Mouse (Mus musculus) G1E (cell line): Measurements from ENCODE around the gene Mecom.

Experiments used
- CTCF ChIP-seq: IDR thresholded peaks from 2 replicates; pipeline ENCODE4 v1.5.1; 2012; ENCODE audit warnings: low read depth, low read length, inconsistent platforms, mixed read lengths
- GATA1 ChIP-seq: IDR thresholded peaks from 2 replicates; pipeline ENCODE4 v1.6.1; 2012; ENCODE audit warnings: borderline replicate concordance, low read length, inconsistent platforms, mixed read lengths
- TAL1 ChIP-seq: conservative IDR thresholded peaks from 2 replicates; pipeline ENCODE4 v1.6.1; 2012; ENCODE audit warnings: low read depth, low read length, inconsistent platforms, mixed read lengths

DNA sequence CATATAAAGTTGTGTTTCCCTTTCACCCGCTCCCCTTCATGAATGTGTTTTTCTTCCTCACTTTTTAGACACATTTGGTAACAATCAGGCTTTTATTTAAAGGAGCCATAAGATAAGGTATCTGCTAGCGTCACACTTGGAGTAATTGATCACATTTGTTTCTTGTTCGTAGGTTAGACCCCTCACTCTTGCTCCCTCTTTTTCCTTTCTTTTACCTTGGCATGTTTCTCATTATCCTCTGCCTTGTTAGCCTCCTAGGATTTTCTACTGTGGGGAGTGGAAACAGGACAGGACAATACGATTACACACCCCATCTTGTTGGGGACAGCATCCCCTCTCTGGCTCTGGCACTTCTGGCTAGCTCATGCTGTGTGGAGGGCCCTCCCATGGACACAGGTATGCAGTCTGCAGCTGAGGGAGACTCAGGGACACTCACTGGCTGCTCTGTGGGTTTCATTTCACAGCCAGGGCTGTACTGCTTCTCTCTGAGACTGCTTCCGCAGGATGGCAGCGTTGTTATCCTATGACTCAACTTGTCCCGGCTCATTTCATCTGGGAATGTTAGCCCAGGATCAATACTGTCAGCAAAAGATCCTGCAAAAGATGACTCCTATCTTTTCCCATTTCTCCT is 334.2 kb downstream of the Mecom start:
- TF ChIP-seq CTCF (no peak), TAL1 (no peak), GATA1 (no peak)
